Mouse (Mus musculus) liver, adult 2 months (tissue): ENCODE measurements around the gene Znrf3.

Source experiments
- CTCF ChIP-seq: fragments of 200-500 bp; IDR thresholded peaks from 2 replicates; pipeline ENCODE4 v1.5.1; 2011; ENCODE audit warnings: low read depth, low read length, control low read depth
- POLR2A ChIP-seq: fragments of 200-500 bp; IDR thresholded peaks from 2 replicates; pipeline ENCODE4 v1.6.1; 2011; ENCODE audit warnings: low read length, control low read depth; ENCODE audit not compliant: insufficient read depth; ENCODE audit errors: extremely low read depth

GRCm38 (mm10) chr11:5450701-5451100 is 6.1 kb upstream of the Znrf3 start:
- TF ChIP-seq CTCF (no peak), POLR2A (no peak)
